In the genomic region with DNA sequence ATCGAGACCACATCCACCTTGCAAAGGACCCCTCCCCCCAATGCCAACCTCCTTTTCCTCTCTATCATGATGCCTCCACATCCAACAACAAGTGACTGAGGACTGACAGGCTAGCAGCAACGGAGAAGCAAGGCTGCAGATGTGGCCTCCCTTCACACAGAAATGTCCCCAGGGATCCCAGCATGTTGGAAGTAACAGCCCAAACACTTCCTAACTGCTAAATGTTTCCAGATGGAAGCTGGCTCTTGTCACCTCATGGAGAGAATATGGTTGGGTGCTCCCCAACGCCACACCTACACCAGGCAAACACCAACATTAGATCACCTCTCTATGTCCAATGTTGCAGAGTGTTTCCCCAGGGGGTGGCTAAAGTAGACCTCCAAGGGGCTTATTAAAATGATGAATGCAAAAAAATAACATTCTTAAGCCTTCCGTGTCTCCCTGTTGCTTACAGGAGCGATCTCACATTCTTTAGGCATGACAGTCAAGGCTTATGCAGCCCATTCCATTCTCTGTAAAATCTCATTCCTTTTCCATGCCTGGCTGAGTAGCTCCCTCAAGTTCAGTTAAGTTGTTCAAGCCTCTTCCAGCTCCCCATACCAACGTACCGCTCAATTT, we compare ENCODE assay signal across 18 mouse cellular contexts. TPM values are rescaled to one million over a fixed set of nuclear protein-coding genes. Genes with fewer than 3 reads are reported as not detected.
DNase-seq lines count a peak whose midpoint lies in the region; ATAC-seq and TF ChIP-seq lines count a peak whose summit lies in the region.
"Had no signal": no experiment of that assay in that cellular context is flagged by ENCODE, and none has a peak within 500 bp of the region (broad histone marks: within the 10 kb centered on the region; RNA-seq: fewer than 3 reads in every experiment).

No protein-coding gene starts in this region.

- no peak overlapping the region for H3K4me2 ChIP-seq in heart, embryonic 12.5 days
- H3K4me2 ChIP-seq in limb, embryonic 14.5 days (replicated peaks; ENCODE audit: low read depth, low read length, severe bottlenecking) = no peak overlapping the region
- H3K4me2 ChIP-seq: embryonic facial prominence, embryonic 12.5 days; lung, embryonic 14.5 days had no signal

- no peaks in the 10 kb centered on the region for H3K27me3 ChIP-seq in heart, embryonic 12.5 days (replicated peaks)
- H3K27me3 ChIP-seq in Patski = no peaks in the 10 kb centered on the region
- no peaks in the 10 kb centered on the region for H3K27me3 ChIP-seq in limb, embryonic 14.5 days (ENCODE audit: control insufficient read depth, insufficient read depth, low read length)
- H3K27me3 ChIP-seq: embryonic facial prominence, embryonic 12.5 days had no signal

- peaks cover 11% of the 10 kb centered on the region for H3K4me1 ChIP-seq in heart, embryonic 12.5 days (replicated peaks)
- peaks cover 12% of the 10 kb centered on the region; the same call in 1 of the 2 replicates for H3K4me1 ChIP-seq in limb, embryonic 14.5 days (ENCODE audit: control insufficient read depth, insufficient read depth, low read length)

- TF ChIP-seq POLR2A in limb, embryonic 14.5 days (IDR thresholded peaks at IDR 0.05; ENCODE audit: borderline replicate concordance, extremely low read depth, insufficient read depth, insufficient read length) = no peak

- H3K27ac ChIP-seq in heart, embryonic 12.5 days (ENCODE audit: poor library complexity, severe bottlenecking) = no peak overlapping the region
- peak overlapping the region; percentile 35; the same call in 1 of the 2 replicates for H3K27ac ChIP-seq in gastrocnemius, adult 2 months
- 0 out of 2 replicates have a peak overlapping the region, but pooled peaks have one; percentile 19 for H3K27ac ChIP-seq in limb, embryonic 14.5 days (replicated peaks; ENCODE audit: low read depth, low read length)
- H3K27ac ChIP-seq: embryonic facial prominence, embryonic 12.5 days; macrophage had no signal

- in situ Hi-C loops in Patski (cut with MboI; ENCODE audit: low pct_unique_long_range_greater_than_20kb) = loop anchor here (5.0 kb wide), 1 partner anchor 43 kb away; no protein-coding TSS in a partner anchor

- H3K9ac ChIP-seq in heart, embryonic 12.5 days = no peak overlapping the region
- H3K9ac ChIP-seq in limb, embryonic 14.5 days (ENCODE audit: low read depth, low read length, severe bottlenecking) = no peak overlapping the region
- H3K9ac ChIP-seq: embryonic facial prominence, embryonic 12.5 days; lung, embryonic 14.5 days had no signal

- no peaks in the 10 kb centered on the region for H3K36me3 ChIP-seq in heart, embryonic 12.5 days
- H3K36me3 ChIP-seq in limb, embryonic 14.5 days (ENCODE audit: control insufficient read depth, insufficient read depth, low read length) = no peaks in the 10 kb centered on the region
- H3K36me3 ChIP-seq: embryonic facial prominence, embryonic 12.5 days had no signal

- H3K9me3 ChIP-seq in heart, embryonic 12.5 days (replicated peaks) = no peaks in the 10 kb centered on the region
- H3K9me3 ChIP-seq in limb, embryonic 14.5 days (ENCODE audit: control insufficient read depth, low read length) = no peaks in the 10 kb centered on the region
- H3K9me3 ChIP-seq: embryonic facial prominence, embryonic 12.5 days had no signal

- POLR2A ChIA-PET in Patski (lab: Charles Lee) = interaction anchor here (1.1 to 1.8 kb wide), 2 partner anchors 15 to 17 kb away, joined by 4 to 5 read pairs; a partner anchor contains a TSS

- intact Hi-C loops in gastrocnemius, adult 2 months (cut with DNase I) = no loop called here

- peak; percentile 61 to 65 for DNase-seq in heart, adult 9 months (ENCODE audit: low spot score in 2 of 2)
- DNase-seq in Patski (ENCODE audit: low read depth, low spot score) = peak; percentile 86
- peak; percentile 50 for DNase-seq in gastrocnemius, adult 2 months
- peak; percentile 57 for DNase-seq in limb, embryonic 14.5 days (ENCODE audit: low spot score)
- no peak for DNase-seq in B cell, adult 2 months
- no peak for DNase-seq in kidney, postnatal 4 days
- DNase-seq: cerebellum, postnatal 14 days; kidney, adult 8-10 months; layer of hippocampus, postnatal 36 days; lung, embryonic 14.5 days; midbrain, embryonic 14.5 days; right cerebral cortex, postnatal 14 days had no signal

- CTCF ChIA-PET in Patski (lab: Charles Lee) = interaction anchor here (0.9 to 2.6 kb wide), 4 partner anchors 17 to 39 kb away, joined by 4 to 6 read pairs (median 4); a partner anchor contains a TSS

- TF ChIP-seq CTCF in Patski (IDR thresholded peaks at IDR 0.05) = no peak
- TF ChIP-seq CTCF in gastrocnemius, adult 2 months (IDR thresholded peaks at IDR 0.05) = no peak

- H3K4me3 ChIP-seq in heart, embryonic 12.5 days = no peak overlapping the region
- H3K4me3 ChIP-seq in gastrocnemius, adult 2 months = no peak overlapping the region
- no peak overlapping the region for H3K4me3 ChIP-seq in limb, embryonic 14.5 days (replicated peaks; ENCODE audit: low read length)
- H3K4me3 ChIP-seq: embryonic facial prominence, embryonic 12.5 days had no signal

- WGBS in heart, embryonic 12.5 days = 75% methylated on average over 7 of the region's 7 CpGs
- 53% methylated on average over 7 of the region's 7 CpGs for WGBS in limb, embryonic 14.5 days

- no peak for ATAC-seq in heart, embryonic 12.5 days (ENCODE audit: insufficient number of reproducible peaks, low FRiP score)
- ATAC-seq in Patski = peak; percentile 92
- ATAC-seq in limb, embryonic 14.5 days (ENCODE audit: low FRiP score, low read depth) = peak; percentile 74
- ATAC-seq: hindbrain, embryonic 16.5 days had no signal

RNA-seq across cellular contexts. Expression of a gene that starts 16.8 kb away (rescaled TPM):
- polyA plus RNA-seq in heart, embryonic 12.5 days (2016; fragmentation: Nextera tagmentation; extraction: Ambion mirVana) = 0.13 and 0.35 TPM in 2 replicates
- 95.0 TPM for polyA plus RNA-seq in Patski (2021)
- 1 to 10 TPM; 1.9 to 3.6 TPM for total RNA-seq in gastrocnemius, adult 2 months (2021)
- 1.00 and 1.1 TPM in 2 replicates for polyA plus RNA-seq in limb, embryonic 14.5 days (2012; rRNA removed)
- 0.28 and 0.40 TPM in 2 replicates for polyA plus RNA-seq in limb, embryonic 14.5 days (2014; fragmentation: Nextera tagmentation; extraction: Ambion mirVana)
- polyA plus RNA-seq: heart, embryonic 14.5 days; liver, adult 2 months; lung, embryonic 14.5 days; macrophage had no signal

Comparison
In these comparisons a context has a peak if more than half of its experiments do, and no peak if none do; other contexts are left out.
1. DNase-seq: peak in heart, adult 9 months (2 of 2), Patski (single experiment), gastrocnemius, adult 2 months (single experiment) and limb, embryonic 14.5 days (single experiment); none in B cell, adult 2 months (0 of 2) and kidney, postnatal 4 days (0 of 2).
2. RNA of a gene that starts 16.8 kb away (polyA plus RNA-seq): 95.0 TPM in Patski (single experiment); 0.28 to 1.1 TPM in limb, embryonic 14.5 days and 0.13 to 0.35 TPM in heart, embryonic 12.5 days; every median in the first group is over 10 times any median in the second.